Mouse (Mus musculus) small intestine, adult 2 months (tissue): ENCODE measurements around the gene Eif5b. TPM values are rescaled to one million over a fixed set of nuclear protein-coding genes. Genes with fewer than 3 reads are reported as not detected.
A peak's percentile ranks its signal among the peaks of the same experiment; 100 is the strongest.

ENCODE experiments used
- H3K27ac ChIP-seq: fragments of 200-500 bp; 2 replicates; pipeline ENCODE4 v1.5.1; 2012; ENCODE audit warnings: low read depth, low read length, control low read depth, inconsistent platforms; ENCODE audit not compliant: insufficient read depth
- H3K27me3 ChIP-seq: fragments of 200-500 bp; 2 replicates; pipeline ENCODE4 v1.6.1; 2012; ENCODE audit warnings: mild to moderate bottlenecking, moderate library complexity, low read length, inconsistent platforms; ENCODE audit not compliant: control insufficient read depth, insufficient read depth
- H3K36me3 ChIP-seq: fragments of 200-500 bp; 2 replicates; pipeline ENCODE4 v1.6.1; 2012; ENCODE audit warnings: mild to moderate bottlenecking, low read length, control low read depth, inconsistent platforms; ENCODE audit not compliant: control insufficient read depth, insufficient read depth
- H3K4me1 ChIP-seq: fragments of 200-500 bp; 2 replicates; pipeline ENCODE4 v1.6.1; 2012; ENCODE audit warnings: low read length, inconsistent platforms, mixed read lengths; ENCODE audit not compliant: control insufficient read depth, insufficient read depth, insufficient read length
- H3K4me3 ChIP-seq: fragments of 200-500 bp; 2 replicates; pipeline ENCODE4 v1.5.1; 2012; ENCODE audit warnings: low read depth, mild to moderate bottlenecking, control low read depth, inconsistent platforms, low read length, moderate library complexity
- CTCF ChIP-seq: fragments of 200-500 bp; IDR thresholded peaks from 2 replicates; pipeline ENCODE4 v1.5.1; 2012; ENCODE audit warnings: low read depth, mild to moderate bottlenecking, control low read depth, inconsistent platforms, low read length, moderate library complexity, mixed read lengths; ENCODE audit not compliant: insufficient replicate concordance, insufficient read length; ENCODE audit errors: extremely low read depth
- POLR2A ChIP-seq: fragments of 200-500 bp; IDR thresholded peaks from 2 replicates; pipeline ENCODE4 v1.6.1; 2012; ENCODE audit warnings: low read depth, mild to moderate bottlenecking, control low read depth, inconsistent platforms, low read length, moderate library complexity
- WGBS: fragments of 180-500 bp; shearing (Covaris S2); methylation state at CpG from one replicate; pipeline ENCODE4 v1.1.7; 2018; 5-methylcytosine and 5-hydroxymethylcytosine counted together
- polyA plus RNA-seq: library from polyadenylated mRNA; depleted of rRNA; stranded (reverse); fragments of >200 nt; gene quantifications from 2 replicates; pipeline ENCODE4 v1.2.3, GENCODE M21; 2012

Gene Eif5b
- polyA plus RNA-seq, 1 experiment = 1.0 TPM

- WGBS = 30% methylated on average over 3 of the region's 3 CpGs
- TF ChIP-seq POLR2A (no peak), CTCF (no peak)
- Histone ChIP-seq H3K36me3 (no peaks in the 10 kb centered on the region), H3K27ac (no peak overlapping the region), H3K4me3 (no peak overlapping the region), H3K27me3 (no peaks in the 10 kb centered on the region), H3K4me1 (no peaks in the 10 kb centered on the region)
These were observed 5.2 kb downstream of the Eif5b start for GRCm38 (mm10) chr1:38003046-38003445.

GRCm38 (mm10) chr1:38006741-38007140, 8.9 kb downstream of the Eif5b start:
- WGBS = 63% methylated on average over 3 of the region's 3 CpGs
- TF ChIP-seq POLR2A (no peak), CTCF (no peak)
- Histone ChIP-seq H3K4me1 (peaks cover 2% of the 10 kb centered on the region; the same call in 1 of the 2 replicates), H3K4me3 (no peak overlapping the region), H3K27me3 (no peaks in the 10 kb centered on the region), H3K27ac (no peak overlapping the region), H3K36me3 (no peaks in the 10 kb centered on the region)

DNA sequence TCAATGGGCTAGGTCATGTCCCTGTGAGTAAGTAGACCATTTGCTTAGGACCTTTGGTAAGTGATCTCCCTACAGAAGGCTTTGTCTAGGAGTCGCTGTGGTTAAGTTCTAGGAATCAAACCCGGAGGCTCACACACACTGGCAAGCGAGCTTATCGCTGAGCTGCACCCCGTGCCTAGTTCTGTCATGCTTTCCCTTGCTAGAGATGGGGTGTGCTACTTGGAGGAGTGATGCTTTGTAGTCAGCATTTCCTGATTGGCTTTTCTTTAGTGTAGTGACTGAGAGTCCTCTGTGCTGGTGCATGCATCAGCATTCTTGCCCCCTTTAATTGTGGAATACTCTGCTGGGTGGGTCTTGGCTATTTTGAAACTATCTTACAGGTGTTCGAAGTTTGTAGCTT, 13.8 kb downstream of the Eif5b start:
- TF ChIP-seq POLR2A (no peak), CTCF (no peak)
- no peak overlapping the region for H3K4me3 ChIP-seq
- peaks cover 2% of the 10 kb centered on the region; the same call in 1 of the 2 replicates for H3K4me1 ChIP-seq
- 74% methylated on average over 6 of the region's 6 CpGs for WGBS
- no peak overlapping the region for H3K27ac ChIP-seq
- no peaks in the 10 kb centered on the region for H3K27me3 ChIP-seq
- H3K36me3 ChIP-seq = no peaks in the 10 kb centered on the region

DNA sequence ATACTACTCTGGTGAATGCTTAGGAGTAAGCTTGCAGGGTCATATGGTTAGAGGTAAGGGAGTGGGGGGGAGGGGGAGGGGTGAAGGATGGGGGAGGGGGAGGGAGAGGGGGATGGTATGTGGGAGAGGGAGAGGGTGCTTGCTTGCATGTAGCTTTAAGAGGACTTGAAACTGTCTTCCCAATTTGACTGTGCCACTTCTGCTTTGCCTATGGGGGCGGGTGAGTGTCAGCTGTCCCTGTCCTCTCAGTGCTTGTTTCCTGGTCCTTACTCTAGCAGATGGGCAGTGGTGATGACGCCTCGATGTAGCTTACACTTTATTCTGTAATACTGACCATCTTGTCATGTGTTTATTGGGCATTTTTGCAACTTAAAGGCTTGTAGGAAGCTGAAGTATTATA, 14.3 kb downstream of the Eif5b start:
- 81% methylated on average over 3 of the region's 3 CpGs for whole genome bisulfite sequencing
- Histone ChIP-seq H3K27ac (no peak overlapping the region), H3K36me3 (no peaks in the 10 kb centered on the region), H3K27me3 (no peaks in the 10 kb centered on the region), H3K4me1 (peaks cover 2% of the 10 kb centered on the region; the same call in 1 of the 2 replicates), H3K4me3 (no peak overlapping the region)
- TF ChIP-seq CTCF = no peak
- TF ChIP-seq POLR2A = no peak

DNA sequence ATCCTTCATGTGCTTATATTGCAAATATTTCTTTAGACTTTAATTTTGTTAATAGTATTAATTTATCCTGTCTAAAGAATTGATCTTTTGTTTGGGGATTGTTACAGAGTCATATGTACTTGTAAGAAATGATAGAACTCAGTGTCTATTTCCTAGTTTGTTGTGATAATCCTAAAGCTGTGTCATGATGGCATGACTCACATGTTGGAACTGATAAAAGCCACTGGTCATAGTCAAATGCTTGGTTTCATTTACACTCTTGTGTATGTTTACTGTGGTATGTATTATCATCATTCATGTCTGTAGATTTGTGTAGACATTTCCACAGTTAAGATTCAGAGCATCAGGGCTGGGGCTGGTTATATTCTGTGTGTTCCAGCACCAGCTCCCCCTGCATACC, 14.7 kb downstream of the Eif5b start:
- Histone ChIP-seq H3K36me3 (no peaks in the 10 kb centered on the region), H3K27me3 (no peaks in the 10 kb centered on the region), H3K4me1 (peaks cover 2% of the 10 kb centered on the region; the same call in 1 of the 2 replicates), H3K27ac (0 out of 2 replicates have a peak overlapping the region, but pooled peaks have one; percentile 9), H3K4me3 (no peak overlapping the region)
- TF ChIP-seq CTCF = no peak
- no peak for TF ChIP-seq POLR2A

GRCm38 (mm10) chr1:38014551-38015203, 16.9 kb downstream of the Eif5b start:
- no peak overlapping the region for H3K27ac ChIP-seq
- WGBS = 95% methylated on average over 2 of the region's 2 CpGs
- no peak for TF ChIP-seq POLR2A
- no peak for TF ChIP-seq CTCF
- H3K36me3 ChIP-seq = peaks cover 17% of the 10 kb centered on the region
- H3K4me3 ChIP-seq = no peak overlapping the region
- no peaks in the 10 kb centered on the region for H3K27me3 ChIP-seq
- peaks cover 2% of the 10 kb centered on the region; the same call in 1 of the 2 replicates for H3K4me1 ChIP-seq

DNA sequence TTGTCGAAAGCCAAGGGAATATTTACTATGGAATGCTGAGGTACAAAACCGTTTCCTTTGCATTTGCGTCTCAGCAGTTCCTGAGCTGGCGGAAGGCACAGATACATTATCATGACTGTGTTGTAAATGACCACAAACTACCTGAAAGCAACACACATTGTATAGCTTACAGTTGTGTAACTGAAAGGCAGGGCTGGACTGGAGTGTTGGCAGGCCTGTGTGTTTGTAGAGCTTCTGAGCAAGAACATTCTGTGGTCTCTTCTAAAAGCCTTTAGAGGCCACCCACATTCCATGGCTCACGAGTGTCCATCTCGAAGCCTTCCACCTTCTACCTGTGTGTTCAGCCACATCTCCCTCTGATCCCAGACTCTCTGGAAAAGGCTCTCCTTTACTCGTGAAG, 29.5 kb downstream of the Eif5b start:
- 92% methylated on average over 7 of the region's 7 CpGs for WGBS
- H3K27me3 ChIP-seq = no peaks in the 10 kb centered on the region
- no peaks in the 10 kb centered on the region for H3K4me1 ChIP-seq
- H3K27ac ChIP-seq = no peak overlapping the region
- peaks cover 23% of the 10 kb centered on the region for H3K36me3 ChIP-seq
- TF ChIP-seq POLR2A (no peak), CTCF (no peak)
- no peak overlapping the region for H3K4me3 ChIP-seq

DNA sequence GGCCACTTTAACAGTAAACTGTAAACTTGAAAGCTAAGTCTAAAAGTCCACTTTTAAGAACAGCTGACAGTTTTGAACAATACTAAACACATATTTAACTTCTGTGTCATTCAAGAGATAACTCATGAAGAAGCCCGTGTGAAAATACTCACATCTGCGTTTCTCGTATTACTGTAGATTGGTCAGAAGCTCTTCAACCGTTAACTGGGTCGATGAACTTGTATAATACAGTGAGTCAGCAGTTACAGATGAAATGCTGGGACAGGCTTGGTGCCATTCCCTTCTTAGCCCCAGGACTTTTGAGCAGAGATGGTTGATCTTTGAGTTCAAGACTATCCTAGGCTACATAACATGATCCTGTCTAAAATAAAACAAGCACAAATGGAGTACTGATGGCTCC, 33.6 kb downstream of the Eif5b start:
- TF ChIP-seq CTCF (no peak), POLR2A (no peak)
- Histone ChIP-seq H3K4me1 (no peaks in the 10 kb centered on the region), H3K36me3 (peaks cover 31% of the 10 kb centered on the region), H3K27ac (no peak overlapping the region), H3K4me3 (no peak overlapping the region), H3K27me3 (no peaks in the 10 kb centered on the region)
- WGBS = 82% methylated on average over 5 of the region's 5 CpGs
